Mouse (Mus musculus): ENCODE measurements around the gene Fstl3.

DNA sequence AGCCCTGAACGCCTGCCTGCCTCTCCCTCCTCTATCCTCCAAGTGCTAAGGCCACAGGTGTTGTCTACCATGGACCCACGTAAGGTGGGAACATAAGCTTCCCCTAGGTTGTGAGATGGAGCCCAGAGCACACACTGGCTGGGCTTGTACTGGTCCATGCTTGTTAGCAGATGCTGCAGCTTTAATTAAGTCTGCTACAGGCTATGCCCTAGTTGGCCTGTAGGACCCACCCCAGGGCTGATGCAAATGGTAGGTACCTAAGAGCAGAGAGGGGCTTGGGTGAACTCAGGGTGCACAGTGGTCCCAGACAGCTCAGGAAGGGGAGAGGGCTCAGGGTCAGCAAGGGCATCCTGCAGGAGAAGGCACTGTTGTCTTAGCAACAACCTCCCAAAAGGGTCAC, 12.5 kb downstream of the Fstl3 start:
- TF ChIP-seq CTCF (IDR thresholded peaks at IDR 0.05; ENCODE audit: control insufficient read depth, insufficient read depth, insufficient read length) (no peak), MYOG (IDR thresholded peaks at IDR 0.05; ENCODE audit: control insufficient read depth, extremely low read depth, insufficient read length) (no peak), FOSL1 (IDR thresholded peaks at IDR 0.05; ENCODE audit: insufficient read depth, low read length, poor library complexity, severe bottlenecking) (no peak), MYOD1 (IDR thresholded peaks at IDR 0.05; ENCODE audit: control insufficient read depth, insufficient read length, low read depth) (no peak)

Measured in C2C12 (cell line).